Mouse (Mus musculus) small intestine, adult 2 months (tissue): ENCODE measurements around the gene Kat7. TPM values are rescaled to one million over a fixed set of nuclear protein-coding genes. Genes with fewer than 3 reads are reported as not detected.

Experiments used
- H3K27ac ChIP-seq: fragments of 200-500 bp; 2 replicates; pipeline ENCODE4 v1.5.1; 2012; ENCODE audit warnings: low read depth, low read length, control low read depth, inconsistent platforms; ENCODE audit not compliant: insufficient read depth
- H3K27me3 ChIP-seq: fragments of 200-500 bp; 2 replicates; pipeline ENCODE4 v1.6.1; 2012; ENCODE audit warnings: mild to moderate bottlenecking, moderate library complexity, low read length, inconsistent platforms; ENCODE audit not compliant: control insufficient read depth, insufficient read depth
- H3K36me3 ChIP-seq: fragments of 200-500 bp; 2 replicates; pipeline ENCODE4 v1.6.1; 2012; ENCODE audit warnings: mild to moderate bottlenecking, low read length, control low read depth, inconsistent platforms; ENCODE audit not compliant: control insufficient read depth, insufficient read depth
- H3K4me1 ChIP-seq: fragments of 200-500 bp; 2 replicates; pipeline ENCODE4 v1.6.1; 2012; ENCODE audit warnings: low read length, inconsistent platforms, mixed read lengths; ENCODE audit not compliant: control insufficient read depth, insufficient read depth, insufficient read length
- H3K4me3 ChIP-seq: fragments of 200-500 bp; 2 replicates; pipeline ENCODE4 v1.5.1; 2012; ENCODE audit warnings: low read depth, mild to moderate bottlenecking, control low read depth, inconsistent platforms, low read length, moderate library complexity
- CTCF ChIP-seq: fragments of 200-500 bp; IDR thresholded peaks from 2 replicates; pipeline ENCODE4 v1.5.1; 2012; ENCODE audit warnings: low read depth, mild to moderate bottlenecking, control low read depth, inconsistent platforms, low read length, moderate library complexity, mixed read lengths; ENCODE audit not compliant: insufficient replicate concordance, insufficient read length; ENCODE audit errors: extremely low read depth
- POLR2A ChIP-seq: fragments of 200-500 bp; IDR thresholded peaks from 2 replicates; pipeline ENCODE4 v1.6.1; 2012; ENCODE audit warnings: low read depth, mild to moderate bottlenecking, control low read depth, inconsistent platforms, low read length, moderate library complexity
- WGBS: fragments of 180-500 bp; shearing (Covaris S2); methylation state at CpG from one replicate; pipeline ENCODE4 v1.1.7; 2018; 5-methylcytosine and 5-hydroxymethylcytosine counted together
- polyA plus RNA-seq: library from polyadenylated mRNA; depleted of rRNA; stranded (reverse); fragments of >200 nt; gene quantifications from 2 replicates; pipeline ENCODE4 v1.2.3, GENCODE M21; 2012; rRNA removed

Kat7 gene
- 9.6 and 19.4 TPM in 2 replicates for polyA plus RNA-seq

- Histone ChIP-seq H3K36me3 (peaks cover 9% of the 10 kb centered on the region), H3K27ac (peak within 1 kb of the TSS; percentile 99), H3K4me3 (peak within 1 kb of the TSS; percentile 87), H3K4me1 (peaks cover 5% of the 10 kb centered on the region; the same call in 1 of the 2 replicates), H3K27me3 (no peaks in the 10 kb centered on the region)
- TF ChIP-seq POLR2A (peak; percentile 38), CTCF (no peak)
- WGBS: under 1% methylated on average over 42 of the region's 42 CpGs
These were observed at the start of gene Kat7 for GRCm38 (mm10) chr11:95310007-95310647. Kat7 (minus strand) TSS chr11:95310246.

- TF ChIP-seq POLR2A (no peak), CTCF (no peak)
- Histone ChIP-seq H3K4me1 (peaks cover 14% of the 10 kb centered on the region), H3K36me3 (no peaks in the 10 kb centered on the region), H3K27ac (no peak overlapping the region), H3K4me3 (no peak overlapping the region), H3K27me3 (no peaks in the 10 kb centered on the region)
- WGBS: 33% methylated on average over 3 of the region's 3 CpGs
These were observed 48.2 kb upstream of the Kat7 start for GRCm38 (mm10) chr11:95358263-95358662.

DNA sequence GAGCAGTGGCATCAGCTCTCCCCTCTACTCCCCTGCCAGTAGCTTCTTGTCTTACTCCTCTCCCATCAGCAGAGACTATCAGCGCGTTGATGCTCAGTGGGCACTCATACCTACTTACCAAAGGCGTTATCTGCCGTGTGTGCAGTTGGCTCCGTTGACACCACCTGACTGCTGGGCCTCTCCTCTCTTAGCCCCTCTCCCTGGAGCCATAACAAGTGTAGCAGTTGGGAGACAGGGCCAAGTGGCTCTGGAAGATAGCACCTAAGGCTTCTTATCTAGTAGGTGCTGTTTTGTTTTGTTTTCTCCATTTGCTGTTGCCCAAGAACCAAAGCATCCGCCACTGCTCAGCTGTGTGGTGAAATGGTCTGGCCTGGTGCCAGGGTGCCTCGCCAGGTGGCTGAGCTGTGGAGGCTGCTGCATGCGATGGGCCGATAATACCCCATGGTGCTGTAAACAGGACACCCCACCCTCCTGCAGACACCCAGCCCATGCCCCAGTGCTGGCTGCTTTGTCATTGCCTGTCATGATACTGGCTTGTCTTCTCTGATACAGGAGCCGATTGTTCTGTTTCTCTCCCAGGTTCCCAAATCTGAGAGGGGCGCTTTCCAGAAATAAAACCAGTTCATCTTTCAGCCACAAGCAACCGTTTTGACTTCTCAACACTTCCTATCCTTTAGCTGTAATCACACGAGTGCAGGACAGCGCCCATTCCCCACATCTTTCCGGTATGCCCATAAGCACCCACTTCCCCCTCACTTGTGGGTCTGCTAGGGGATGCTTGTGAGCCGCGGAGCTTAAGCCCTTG lies 46.6 kb upstream of the Kat7 start:
- Histone ChIP-seq H3K4me3 (no peak overlapping the region), H3K27me3 (no peaks in the 10 kb centered on the region), H3K4me1 (peaks cover 17% of the 10 kb centered on the region), H3K27ac (peak overlapping the region; percentile 73), H3K36me3 (no peaks in the 10 kb centered on the region)
- TF ChIP-seq CTCF (no peak), POLR2A (no peak)
- WGBS: 25% methylated on average over 17 of the region's 17 CpGs

GRCm38 (mm10) chr11:95356039-95356438 lies 46.0 kb upstream of the Kat7 start:
- no peak for TF ChIP-seq CTCF
- TF ChIP-seq POLR2A: no peak
- no peaks in the 10 kb centered on the region for H3K36me3 ChIP-seq
- no peak overlapping the region for H3K4me3 ChIP-seq
- no peaks in the 10 kb centered on the region for H3K27me3 ChIP-seq
- peak overlapping the region; percentile 73 for H3K27ac ChIP-seq
- WGBS: 73% methylated on average over 7 of the region's 7 CpGs
- peaks cover 17% of the 10 kb centered on the region for H3K4me1 ChIP-seq

- no peaks in the 10 kb centered on the region for H3K36me3 ChIP-seq
- H3K27ac ChIP-seq: peak overlapping the region; percentile 73
- WGBS: 79% methylated on average over 5 of the region's 5 CpGs
- TF ChIP-seq CTCF: no peak
- TF ChIP-seq POLR2A: no peak
- peak overlapping the region; percentile 2; the same call in 1 of the 2 replicates for H3K4me3 ChIP-seq
- H3K4me1 ChIP-seq: peaks cover 21% of the 10 kb centered on the region
- no peaks in the 10 kb centered on the region for H3K27me3 ChIP-seq
These were observed 45.6 kb upstream of the Kat7 start for GRCm38 (mm10) chr11:95355661-95356011.

- no peaks in the 10 kb centered on the region for H3K27me3 ChIP-seq
- H3K4me3 ChIP-seq: peak overlapping the region; percentile 2; the same call in 1 of the 2 replicates
- no peaks in the 10 kb centered on the region for H3K36me3 ChIP-seq
- peak overlapping the region; percentile 73 for H3K27ac ChIP-seq
- H3K4me1 ChIP-seq: peaks cover 25% of the 10 kb centered on the region
- 78% methylated on average over 12 of the region's 12 CpGs for WGBS
- no peak for TF ChIP-seq POLR2A
- TF ChIP-seq CTCF: no peak
These were observed 45.1 kb upstream of the Kat7 start for GRCm38 (mm10) chr11:95354945-95355660.
